Mouse (Mus musculus) embryonic facial prominence, embryonic 11.5 days (tissue): ENCODE results near the gene Dusp1. TPM values are rescaled to one million over a fixed set of nuclear protein-coding genes. Genes with fewer than 3 reads are reported as not detected.
A peak's percentile ranks its signal among the peaks of the same experiment; 100 is the strongest.

Experiments
- ATAC-seq: fragments of 200-750 bp; cut with Nextera tagmentation; replicated peaks from 2 replicates; pipeline ENCODE4 v1.8.0; 2017; ENCODE audit warnings: low read depth; ENCODE audit not compliant: insufficient number of reproducible peaks, low FRiP score, low TSS enrichment
- DNase-seq: peaks from one replicate; pipeline ENCODE4 v3.0.0-alpha.2; 2015; ENCODE audit warnings: low spot score
- H3K27ac ChIP-seq: fragments of 300-500 bp; sonication (generic); replicated peaks from 2 replicates; pipeline ENCODE4 v1.5.1; 2014; ENCODE audit warnings: mild to moderate bottlenecking, low read depth, low read length, control low read depth
- H3K27me3 ChIP-seq: fragments of 300-500 bp; sonication (generic); 2 replicates; pipeline ENCODE4 v1.6.1; 2014; ENCODE audit warnings: mild to moderate bottlenecking, low read length, moderate library complexity, mixed read lengths; ENCODE audit not compliant: control insufficient read depth, insufficient read depth
- H3K36me3 ChIP-seq: fragments of 300-500 bp; sonication (generic); replicated peaks from 2 replicates; pipeline ENCODE4 v1.6.1; 2014; ENCODE audit warnings: low read depth, mild to moderate bottlenecking, low read length, moderate library complexity, mixed read lengths; ENCODE audit not compliant: control insufficient read depth, insufficient read depth
- H3K4me1 ChIP-seq: fragments of 300-500 bp; sonication (generic); 2 replicates; pipeline ENCODE4 v1.6.1; 2014; ENCODE audit warnings: low read length, mixed read lengths; ENCODE audit not compliant: control insufficient read depth, insufficient read depth
- H3K4me2 ChIP-seq: fragments of 300-500 bp; sonication (generic); 2 replicates; pipeline ENCODE4 v1.6.1; 2014; ENCODE audit warnings: low read depth, mild to moderate bottlenecking, control low read depth, low read length, moderate library complexity
- H3K4me3 ChIP-seq: fragments of 300-500 bp; sonication (generic); 2 replicates; pipeline ENCODE4 v1.5.1; 2014; ENCODE audit warnings: low read depth, low read length, control low read depth
- H3K9ac ChIP-seq: fragments of 300-500 bp; sonication (generic); replicated peaks from 2 replicates; pipeline ENCODE4 v1.6.1; 2014; ENCODE audit warnings: mild to moderate bottlenecking, control low read depth, low read length
- H3K9me3 ChIP-seq: fragments of 300-500 bp; sonication (generic); replicated peaks from 2 replicates; pipeline ENCODE4 v1.6.1; 2016; ENCODE audit warnings: mild to moderate bottlenecking, low read length, inconsistent platforms, mixed read lengths; ENCODE audit not compliant: control insufficient read depth
- WGBS: fragments of 180-500 bp; shearing (Covaris S2); extraction: QIAGEN DNeasy Blood & Tissue Kit; methylation state at CpG from one replicate; pipeline ENCODE4 v1.1.7; 2014; 5-methylcytosine and 5-hydroxymethylcytosine counted together
- polyA plus RNA-seq: library from polyadenylated mRNA; unstranded; fragments of >200 nt; fragmentation: Nextera tagmentation; extraction: Ambion mirVana; gene quantifications from 2 replicates; pipeline ENCODE4 v1.2.1, GENCODE M21; 2014

The Dusp1 gene
- polyA plus RNA-seq, 1 experiment from 2014 or later, result 25.4 TPM

- Histone ChIP-seq H3K4me2 (no peak overlapping the region), H3K4me3 (no peak overlapping the region), H3K4me1 (no peaks in the 10 kb centered on the region), H3K36me3 (no peaks in the 10 kb centered on the region), H3K27me3 (no peaks in the 10 kb centered on the region; the same call in 1 of the 2 replicates), H3K9me3 (no peaks in the 10 kb centered on the region), H3K27ac (no peak overlapping the region), H3K9ac (no peak overlapping the region)
- DNase-seq (no peak), ATAC-seq (no peak)
- 86% methylated on average over 5 of the region's 5 CpGs for WGBS
Measured at GRCm38 (mm10) chr17:26534695-26535094, 27.2 kb downstream of the Dusp1 start.

DNA sequence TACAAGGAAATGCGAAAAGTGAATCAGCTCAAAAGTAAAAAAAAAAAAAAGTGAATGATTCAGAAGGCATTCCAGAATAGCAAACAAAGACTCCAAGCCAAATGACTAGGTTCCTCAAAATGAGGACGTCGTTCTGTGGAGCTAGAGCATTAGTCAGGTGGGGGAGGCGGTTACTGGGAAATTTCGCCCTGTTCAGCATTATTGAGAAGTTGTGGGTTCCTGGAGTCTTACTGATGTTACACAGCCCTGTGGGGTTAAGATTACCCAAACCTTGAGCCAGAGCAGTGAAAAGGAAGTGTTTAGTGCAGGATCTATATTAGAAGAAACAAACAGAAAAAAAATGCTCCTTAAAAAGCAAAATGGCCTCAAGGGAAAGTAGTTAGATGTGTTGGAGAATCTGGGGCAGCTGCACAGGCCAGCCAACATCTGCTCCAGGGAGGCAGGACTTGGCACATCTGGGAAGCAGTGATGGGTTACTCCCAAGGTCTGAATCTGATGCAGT is 28.0 kb downstream of the Dusp1 start:
- Histone ChIP-seq H3K4me2 (no peak overlapping the region), H3K4me3 (no peak overlapping the region), H3K36me3 (no peaks in the 10 kb centered on the region), H3K9me3 (no peaks in the 10 kb centered on the region), H3K27me3 (no peaks in the 10 kb centered on the region; the same call in 1 of the 2 replicates), H3K9ac (no peak overlapping the region), H3K27ac (no peak overlapping the region), H3K4me1 (no peaks in the 10 kb centered on the region)
- ATAC-seq, result no peak
- DNase-seq, result no peak
- 79% methylated on average over 5 of the region's 5 CpGs for WGBS

DNA sequence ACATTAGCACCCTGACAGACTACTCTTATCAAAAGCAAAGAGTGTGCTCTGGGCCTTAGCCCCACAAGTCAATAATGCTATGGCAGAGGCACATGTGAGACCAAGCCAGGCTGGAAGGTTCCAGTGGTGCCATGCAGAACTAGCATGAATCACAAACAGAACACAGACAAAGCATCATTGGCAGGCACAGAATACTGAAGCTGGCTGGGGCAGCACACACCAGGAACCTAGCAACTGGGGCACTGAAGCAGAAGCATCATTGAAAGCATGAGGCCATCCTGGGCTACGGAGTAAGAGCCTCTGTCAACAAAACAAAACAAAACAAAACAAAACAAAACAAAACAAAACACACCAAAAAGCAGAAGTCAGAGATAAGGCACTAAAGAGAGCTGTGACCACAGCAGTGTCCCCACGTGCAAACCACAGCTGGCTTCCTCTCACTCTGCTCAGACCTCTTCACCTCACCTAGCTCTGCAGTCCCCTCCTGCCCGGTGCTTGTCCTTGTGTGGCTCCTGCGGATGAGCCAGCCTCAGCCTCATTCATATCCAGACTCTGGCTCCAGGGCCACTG is 29.4 kb downstream of the Dusp1 start:
- 69% methylated on average over 4 of the region's 4 CpGs for WGBS
- no peak for DNase-seq
- H3K9me3 ChIP-seq, result no peaks in the 10 kb centered on the region

DNA sequence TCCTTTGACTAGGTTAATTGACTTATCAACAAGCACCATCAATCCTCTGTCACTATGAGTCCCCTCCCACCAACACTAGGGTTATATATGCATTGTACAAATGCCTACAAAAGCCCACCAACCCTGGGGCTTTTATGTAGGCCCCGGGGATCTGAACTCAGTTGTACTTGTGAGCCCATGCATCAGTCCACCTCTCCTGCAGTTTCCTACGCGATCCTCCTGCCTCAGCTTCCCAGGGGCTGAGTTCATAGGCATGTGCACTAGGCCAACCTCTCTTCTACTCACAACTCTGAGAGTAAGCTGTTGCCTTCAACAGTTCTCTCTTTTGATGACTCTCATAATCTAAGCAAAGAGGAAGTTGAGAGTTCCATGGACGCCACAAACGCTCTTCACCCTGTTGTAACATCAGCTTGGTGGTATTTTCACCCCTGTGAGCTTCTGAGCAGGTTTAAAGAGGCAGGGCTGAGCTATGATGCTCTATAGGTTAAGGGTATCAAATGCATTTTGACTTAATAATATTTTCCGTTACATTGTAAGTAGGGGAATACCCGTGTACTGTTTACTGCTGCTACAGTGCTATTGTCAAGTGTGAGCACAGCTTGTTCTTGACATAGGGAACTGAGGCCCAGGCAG is 30.4 kb downstream of the Dusp1 start:
- Histone ChIP-seq H3K4me2 (no peak overlapping the region), H3K4me3 (no peak overlapping the region), H3K9ac (no peak overlapping the region), H3K27me3 (no peaks in the 10 kb centered on the region; the same call in 1 of the 2 replicates), H3K4me1 (no peaks in the 10 kb centered on the region), H3K9me3 (no peaks in the 10 kb centered on the region), H3K36me3 (no peaks in the 10 kb centered on the region), H3K27ac (no peak overlapping the region)
- no peak for ATAC-seq
- WGBS, result 87% methylated on average over 7 of the region's 7 CpGs
- no peak for DNase-seq

More for the DNA sequence above, 29.4 kb downstream of the Dusp1 start:
- Histone ChIP-seq H3K27ac (no peak overlapping the region), H3K36me3 (no peaks in the 10 kb centered on the region), H3K4me3 (no peak overlapping the region), H3K4me2 (no peak overlapping the region), H3K4me1 (no peaks in the 10 kb centered on the region), H3K9ac (no peak overlapping the region), H3K27me3 (no peaks in the 10 kb centered on the region; the same call in 1 of the 2 replicates)
- no peak for ATAC-seq

DNA sequence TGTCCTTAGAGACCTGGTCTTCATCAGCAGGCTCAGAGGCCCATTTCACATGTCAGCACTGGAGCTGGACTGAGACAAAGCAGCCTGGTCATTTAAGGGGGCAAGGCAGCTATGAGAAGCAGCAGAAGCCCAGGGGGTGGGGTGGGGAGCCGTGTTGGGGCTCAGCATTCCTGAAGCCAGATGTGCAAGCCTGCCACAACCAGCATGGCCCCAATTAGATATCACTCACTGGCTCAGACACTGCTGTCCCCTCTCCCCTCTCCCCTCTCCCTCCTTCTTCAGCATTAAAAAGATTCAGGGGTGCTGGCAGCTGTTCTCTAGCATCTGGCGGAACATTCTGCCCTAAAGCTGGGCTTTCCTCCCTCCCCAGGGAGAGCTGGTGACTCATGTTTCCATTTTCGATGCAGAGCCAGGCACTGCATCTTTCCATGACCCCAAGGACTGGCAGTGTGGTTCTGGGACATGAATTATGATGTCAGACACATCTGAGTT is 31.3 kb downstream of the Dusp1 start:
- H3K9me3 ChIP-seq, result no peaks in the 10 kb centered on the region
- H3K9ac ChIP-seq, result 0 out of 2 replicates have a peak overlapping the region, but pooled peaks have one; percentile 25
- H3K4me2 ChIP-seq, result no peak overlapping the region
- no peak overlapping the region for H3K4me3 ChIP-seq
- ATAC-seq (no peak), DNase-seq (peak; percentile 41)
- no peaks in the 10 kb centered on the region for H3K4me1 ChIP-seq
- H3K36me3 ChIP-seq, result no peaks in the 10 kb centered on the region
- H3K27me3 ChIP-seq, result no peaks in the 10 kb centered on the region; the same call in 1 of the 2 replicates
- H3K27ac ChIP-seq, result no peak overlapping the region
- 20% methylated on average over 3 of the region's 3 CpGs for WGBS

DNA sequence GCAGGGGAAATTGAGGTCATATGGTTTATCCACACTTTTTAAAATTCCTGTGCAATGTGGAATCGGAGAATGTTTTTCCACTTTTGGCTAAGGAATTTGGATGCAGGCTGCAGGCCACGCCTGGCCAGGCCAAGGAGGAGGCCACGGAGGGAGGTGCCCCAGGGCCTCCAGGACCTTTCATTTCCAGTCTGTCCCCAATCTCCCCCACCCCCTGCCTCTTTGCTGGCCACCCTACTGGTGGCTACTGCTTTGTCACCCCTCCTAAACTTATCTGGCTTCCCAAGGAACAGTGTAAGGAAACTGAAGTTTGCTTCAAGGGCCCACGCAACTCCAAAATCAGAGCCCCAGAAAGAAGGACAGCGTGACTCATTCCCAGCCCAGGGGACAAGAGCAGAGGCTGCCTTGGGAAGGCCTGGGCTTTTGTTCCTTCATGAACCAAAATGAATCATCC is 32.1 kb downstream of the Dusp1 start:
- DNase-seq (no peak), ATAC-seq (no peak)
- Histone ChIP-seq H3K9me3 (no peaks in the 10 kb centered on the region), H3K36me3 (no peaks in the 10 kb centered on the region), H3K4me2 (no peak overlapping the region), H3K27ac (no peak overlapping the region), H3K9ac (no peak overlapping the region), H3K27me3 (no peaks in the 10 kb centered on the region), H3K4me1 (no peaks in the 10 kb centered on the region), H3K4me3 (no peak overlapping the region)
- WGBS, result 77% methylated on average over 5 of the region's 5 CpGs

GRCm38 (mm10) chr17:26528751-26529150 is 33.2 kb downstream of the Dusp1 start:
- 81% methylated on average over 6 of the region's 6 CpGs for WGBS
- ATAC-seq, result no peak
- H3K4me3 ChIP-seq, result no peak overlapping the region

GRCm38 (mm10) chr17:26527291-26527690 is 34.6 kb downstream of the Dusp1 start:
- H3K36me3 ChIP-seq, result no peaks in the 10 kb centered on the region
- H3K9me3 ChIP-seq, result no peaks in the 10 kb centered on the region
- H3K9ac ChIP-seq, result no peak overlapping the region
- no peaks in the 10 kb centered on the region for H3K4me1 ChIP-seq
- no peak overlapping the region for H3K27ac ChIP-seq
- no peak overlapping the region for H3K4me3 ChIP-seq
- ATAC-seq, result no peak
- no peak overlapping the region for H3K4me2 ChIP-seq
- DNase-seq, result no peak
- no peaks in the 10 kb centered on the region for H3K27me3 ChIP-seq
- 89% methylated on average over 9 of the region's 9 CpGs for WGBS

More at GRCm38 (mm10) chr17:26528751-26529150, 33.2 kb downstream of the Dusp1 start:
- no peaks in the 10 kb centered on the region for H3K27me3 ChIP-seq
- H3K4me2 ChIP-seq, result no peak overlapping the region
- H3K36me3 ChIP-seq, result no peaks in the 10 kb centered on the region
- no peaks in the 10 kb centered on the region for H3K9me3 ChIP-seq
- no peak overlapping the region for H3K9ac ChIP-seq
- H3K27ac ChIP-seq, result no peak overlapping the region
- no peaks in the 10 kb centered on the region for H3K4me1 ChIP-seq
- no peak for DNase-seq
